Comparison of ENCODE assay signal across 8 mouse cellular contexts in the genomic region with DNA sequence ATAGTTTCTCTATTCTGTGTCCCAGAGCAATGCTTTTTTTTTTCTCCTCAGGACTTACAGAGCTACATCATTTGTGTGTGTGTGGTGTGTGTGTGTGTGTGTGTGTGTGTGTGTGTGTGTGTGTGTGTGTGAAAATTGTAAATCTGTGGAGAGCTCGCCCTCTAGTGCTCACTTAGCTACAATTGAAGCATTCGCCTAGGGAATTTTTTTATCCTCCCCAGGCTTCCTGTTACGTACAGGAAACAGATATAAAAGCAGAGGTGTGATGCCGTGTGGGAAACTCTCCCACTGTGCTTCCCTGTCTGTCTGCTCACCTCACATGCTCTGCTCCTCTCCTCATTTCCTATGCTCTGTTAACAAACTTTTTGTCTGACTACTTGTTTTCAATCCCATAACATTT. TPM values are rescaled to one million over a fixed set of nuclear protein-coding genes. Genes with fewer than 3 reads are reported as not detected.
DNase-seq lines count a peak whose midpoint lies in the region; ATAC-seq lines count a peak whose summit lies in the region.

No protein-coding gene starts in this region.

- H3K27me3 ChIP-seq in midbrain, embryonic 10.5 days (ENCODE audit: low read depth, poor library complexity, severe bottlenecking): no peaks in the 10 kb centered on the region
- no peaks in the 10 kb centered on the region for H3K27me3 ChIP-seq in midbrain, embryonic 13.5 days
- H3K27me3 ChIP-seq in hindbrain, embryonic 15.5 days: no peaks in the 10 kb centered on the region
- H3K27me3 ChIP-seq in midbrain, embryonic 16.5 days (ENCODE audit: control insufficient read depth, insufficient read depth, low read depth, low read length): no peaks in the 10 kb centered on the region

- H3K9me3 ChIP-seq in midbrain, embryonic 10.5 days (replicated peaks): no peaks in the 10 kb centered on the region
- H3K9me3 ChIP-seq in midbrain, embryonic 13.5 days: no peaks in the 10 kb centered on the region
- H3K9me3 ChIP-seq in hindbrain, embryonic 15.5 days: no peaks in the 10 kb centered on the region
- no peaks in the 10 kb centered on the region for H3K9me3 ChIP-seq in midbrain, embryonic 16.5 days (replicated peaks; ENCODE audit: control insufficient read depth, low read length, poor library complexity, severe bottlenecking)

- no peak overlapping the region for H3K4me2 ChIP-seq in midbrain, embryonic 13.5 days (replicated peaks)
- H3K4me2 ChIP-seq in hindbrain, embryonic 15.5 days: 0 out of 2 replicates have a peak overlapping the region, but pooled peaks have one; percentile 7
- H3K4me2 ChIP-seq in midbrain, embryonic 16.5 days (ENCODE audit: low read length): peak overlapping the region; percentile 24; the same call in 1 of the 2 replicates

- H3K9ac ChIP-seq in midbrain, embryonic 13.5 days (replicated peaks): no peak overlapping the region
- no peak overlapping the region for H3K9ac ChIP-seq in hindbrain, embryonic 15.5 days
- no peak overlapping the region for H3K9ac ChIP-seq in midbrain, embryonic 16.5 days (ENCODE audit: low read depth, low read length)

- H3K36me3 ChIP-seq in midbrain, embryonic 10.5 days: peaks cover 45% of the 10 kb centered on the region
- peaks cover 25% of the 10 kb centered on the region for H3K36me3 ChIP-seq in midbrain, embryonic 13.5 days
- H3K36me3 ChIP-seq in hindbrain, embryonic 15.5 days: peaks cover 16% of the 10 kb centered on the region
- peaks cover 11% of the 10 kb centered on the region; the same call in 1 of the 2 replicates for H3K36me3 ChIP-seq in midbrain, embryonic 16.5 days (ENCODE audit: control insufficient read depth, insufficient read depth, low read length)

- peak; percentile 29 for DNase-seq in midbrain, embryonic 10.5 days (ENCODE audit: low spot score)
- DNase-seq in adrenal gland, postnatal 25 days: peak; percentile 20
- peak; percentile 47 for DNase-seq in fibroblast of lung, adult 2 months (ENCODE audit: low read depth)
- peak; percentile 57 for DNase-seq in left cerebral cortex, adult 11 months (ENCODE audit: low spot score)
- DNase-seq in thymus, postnatal 25 days: peak; percentile 23

- no peak overlapping the region for H3K4me3 ChIP-seq in midbrain, embryonic 10.5 days
- H3K4me3 ChIP-seq in midbrain, embryonic 13.5 days (replicated peaks): no peak overlapping the region
- H3K4me3 ChIP-seq in hindbrain, embryonic 15.5 days: no peak overlapping the region
- H3K4me3 ChIP-seq in midbrain, embryonic 16.5 days (ENCODE audit: low read depth, low read length): no peak overlapping the region

- 51% methylated on average over 4 of the region's 4 CpGs for WGBS in midbrain, embryonic 10.5 days
- WGBS in midbrain, embryonic 13.5 days: 39% methylated on average over 4 of the region's 4 CpGs
- 53% methylated on average over 4 of the region's 4 CpGs for WGBS in hindbrain, embryonic 15.5 days
- 37% methylated on average over 4 of the region's 4 CpGs for WGBS in midbrain, embryonic 16.5 days

- ATAC-seq in midbrain, embryonic 13.5 days: no peak
- ATAC-seq in hindbrain, embryonic 15.5 days (ENCODE audit: low FRiP score, low read depth): no peak
- no peak for ATAC-seq in midbrain, embryonic 16.5 days

- H3K4me1 ChIP-seq in midbrain, embryonic 10.5 days: no peaks in the 10 kb centered on the region
- H3K4me1 ChIP-seq in midbrain, embryonic 13.5 days (replicated peaks): no peaks in the 10 kb centered on the region
- H3K4me1 ChIP-seq in hindbrain, embryonic 15.5 days (replicated peaks): no peaks in the 10 kb centered on the region
- H3K4me1 ChIP-seq in midbrain, embryonic 16.5 days (ENCODE audit: control insufficient read depth, insufficient read depth, low read length): no peaks in the 10 kb centered on the region

- H3K27ac ChIP-seq in midbrain, embryonic 10.5 days (replicated peaks): no peak overlapping the region
- H3K27ac ChIP-seq in midbrain, embryonic 13.5 days: no peak overlapping the region
- H3K27ac ChIP-seq in hindbrain, embryonic 15.5 days (replicated peaks): no peak overlapping the region
- no peak overlapping the region for H3K27ac ChIP-seq in midbrain, embryonic 16.5 days (ENCODE audit: low read length)

RNA-seq across cellular contexts. Expression of gene Ppib, which starts 55.6 kb away (rescaled TPM):
- 473 and 501 TPM in 2 replicates for polyA plus RNA-seq in midbrain, embryonic 10.5 days (2016; fragmentation: Nextera tagmentation; extraction: Ambion mirVana)
- 338 and 358 TPM in 2 replicates for polyA plus RNA-seq in midbrain, embryonic 13.5 days (2015; fragmentation: Nextera tagmentation; extraction: Ambion mirVana)
- total RNA-seq in adrenal gland, postnatal 25 days (2021): 297 and 304 TPM in 2 replicates
- polyA plus RNA-seq in hindbrain, embryonic 15.5 days (2015; fragmentation: Nextera tagmentation; extraction: Ambion mirVana): 346 and 359 TPM in 2 replicates
- 304 and 313 TPM in 2 replicates for polyA plus RNA-seq in midbrain, embryonic 16.5 days (2015; fragmentation: Nextera tagmentation; extraction: Ambion mirVana)
